Mouse (Mus musculus): ENCODE data around the gene Hibch.
A peak's percentile ranks its signal among the peaks of the same experiment; 100 is the strongest.

Gene Hibch

GRCm38 (mm10) chr1:52844782-52845665, at the start of gene Hibch:
TSS of gene Hibch (plus strand) at chr1:52844929.
- DNase-seq (ENCODE audit: low read depth), result peak; percentile 100

- no peak for DNase-seq (ENCODE audit: low read depth)
Observed at GRCm38 (mm10) chr1:52795927-52796326, 48.8 kb upstream of the Hibch start.

GRCm38 (mm10) chr1:52799056-52799726, 45.5 kb upstream of the Hibch start:
- peak; percentile 82 for DNase-seq (ENCODE audit: low read depth)

GRCm38 (mm10) chr1:52799772-52800171, 45.0 kb upstream of the Hibch start:
- peak; percentile 27 for DNase-seq (ENCODE audit: low read depth)

- DNase-seq (ENCODE audit: low read depth), result peak; percentile 30
Observed at GRCm38 (mm10) chr1:52800340-52800740, 44.4 kb upstream of the Hibch start.

- DNase-seq (ENCODE audit: low read depth), result no peak
Observed at GRCm38 (mm10) chr1:52801651-52802050, 43.1 kb upstream of the Hibch start.

GRCm38 (mm10) chr1:52802406-52802975, 42.2 kb upstream of the Hibch start:
- peak; percentile 13 for DNase-seq (ENCODE audit: low read depth)

- DNase-seq (ENCODE audit: low read depth), result no peak
Observed at GRCm38 (mm10) chr1:52805041-52805440, 39.7 kb upstream of the Hibch start.

GRCm38 (mm10) chr1:52808456-52808855, 36.3 kb upstream of the Hibch start:
- no peak for DNase-seq (ENCODE audit: low read depth)

GRCm38 (mm10) chr1:52816232-52816891, 28.4 kb upstream of the Hibch start:
- peak; percentile 70 for DNase-seq (ENCODE audit: low read depth)

- DNase-seq (ENCODE audit: low read depth), result peak; percentile 87
Observed at GRCm38 (mm10) chr1:52816910-52817812, 27.6 kb upstream of the Hibch start, which contains the start of gene Inpp1. TSS of gene Inpp1 (minus strand) at chr1:52817688.

GRCm38 (mm10) chr1:52817813-52818147, 26.9 kb upstream of the Hibch start:
- DNase-seq (ENCODE audit: low read depth), result no peak

- DNase-seq (ENCODE audit: low read depth), result no peak
Observed at GRCm38 (mm10) chr1:52839099-52839498, 5.6 kb upstream of the Hibch start.

GRCm38 (mm10) chr1:52844354-52844753, 375 bp upstream of the Hibch start:
- DNase-seq (ENCODE audit: low read depth), result no peak

GRCm38 (mm10) chr1:52846556-52846955, 1.8 kb downstream of the Hibch start:
- DNase-seq (ENCODE audit: low read depth), result no peak

GRCm38 (mm10) chr1:52849422-52849821, 4.7 kb downstream of the Hibch start:
- no peak for DNase-seq (ENCODE audit: low read depth)

GRCm38 (mm10) chr1:52854029-52854428, 9.3 kb downstream of the Hibch start:
- DNase-seq (ENCODE audit: low read depth), result peak; percentile 78

GRCm38 (mm10) chr1:52855904-52856601, 11.3 kb downstream of the Hibch start:
- no peak for DNase-seq (ENCODE audit: low read depth)

GRCm38 (mm10) chr1:52864220-52864619, 19.5 kb downstream of the Hibch start:
- no peak for DNase-seq (ENCODE audit: low read depth)

GRCm38 (mm10) chr1:52866007-52866406, 21.3 kb downstream of the Hibch start:
- DNase-seq (ENCODE audit: low read depth), result no peak

GRCm38 (mm10) chr1:52867876-52868275, 23.1 kb downstream of the Hibch start:
- DNase-seq (ENCODE audit: low read depth), result no peak

Data from NIH3T3 (cell line).